Mouse (Mus musculus) MEL (cell line): ENCODE results near the gene Osbp2. TPM values are rescaled to one million over a fixed set of nuclear protein-coding genes. Genes with fewer than 3 reads are reported as not detected.
A peak's percentile ranks its signal among the peaks of the same experiment; 100 is the strongest.

Experiments used
- DNase-seq: peaks from one replicate; pipeline ENCODE4 v3.0.0; 2011; ENCODE audit warnings: low read depth, low spot score
- H3K27ac ChIP-seq: 2 replicates; pipeline ENCODE4 v1.5.1; 2012; ENCODE audit warnings: low read depth, mild to moderate bottlenecking, control low read depth, low read length, moderate library complexity; ENCODE audit not compliant: control insufficient read depth
- H3K27me3 ChIP-seq, 2 experiments: fragments of 150-350 bp in 1 of 2; sonication (generic) in 1 of 2; 2 replicates each; pipeline ENCODE4 v1.6.1; 2012; ENCODE audit warnings: low read length in 2 of 2, mild to moderate bottlenecking in 2 of 2, improper control_type of control experiment in 1 of 2, moderate library complexity in 1 of 2; ENCODE audit not compliant: insufficient read depth in 2 of 2, control insufficient read depth in 1 of 2
- H3K36me3 ChIP-seq, 2 experiments: 2 replicates each; pipeline ENCODE4 v1.6.1; 2012 to 2014; ENCODE audit warnings: low read length in 2 of 2, improper control_type of control experiment in 1 of 2, inconsistent platforms in 1 of 2, mild to moderate bottlenecking in 1 of 2; ENCODE audit not compliant: insufficient read depth in 2 of 2, control insufficient read depth in 1 of 2
- H3K4me1 ChIP-seq, 2 experiments: fragments of 150-350 bp in 1 of 2; sonication (generic) in 1 of 2; 2 replicates each; pipeline ENCODE4 v1.6.1; 2012; ENCODE audit warnings: low read length in 2 of 2, improper control_type of control experiment in 1 of 2, mild to moderate bottlenecking in 1 of 2; ENCODE audit not compliant: insufficient read depth in 2 of 2, control insufficient read depth in 1 of 2
- H3K4me3 ChIP-seq, 2 experiments: fragments of 150-350 bp in 1 of 2; sonication (generic) in 1 of 2; 2 replicates each; pipeline ENCODE4 v1.5.1; 2012; ENCODE audit warnings: low read depth in 2 of 2, low read length in 2 of 2, mild to moderate bottlenecking in 2 of 2, moderate library complexity in 2 of 2, control low read depth in 1 of 2, improper control_type of control experiment in 1 of 2; ENCODE audit not compliant: control insufficient read depth in 1 of 2, insufficient read depth in 1 of 2
- H3K79me2 ChIP-seq: 2 replicates; pipeline ENCODE4 v1.6.1; 2012; ENCODE audit warnings: mild to moderate bottlenecking, low read length, moderate library complexity; ENCODE audit not compliant: control insufficient read depth, poor library complexity, insufficient read depth
- H3K9ac ChIP-seq: 2 replicates; pipeline ENCODE4 v1.6.1; 2012; ENCODE audit warnings: low read depth, mild to moderate bottlenecking, control low read depth, low read length, moderate library complexity; ENCODE audit not compliant: control insufficient read depth, poor library complexity, severe bottlenecking
- H3K9me3 ChIP-seq: fragments of 150-350 bp; sonication (generic); replicated peaks from 2 replicates; pipeline ENCODE4 v1.6.1; 2012; ENCODE audit warnings: mild to moderate bottlenecking, low read length, improper control_type of control experiment, moderate library complexity; ENCODE audit not compliant: insufficient read depth
- CHD2 ChIP-seq: IDR thresholded peaks from 2 replicates; pipeline ENCODE4 v1.6.1; 2011; ENCODE audit warnings: low read length, improper control_type of control experiment
- CTCF ChIP-seq, 3 experiments: IDR thresholded peaks in 2 of 3; conservative IDR thresholded peaks in 1 of 3; 2 replicates each; pipeline ENCODE4 v1.5.1; 2011 to 2012; ENCODE audit warnings: low read length in 3 of 3, low read depth in 2 of 3, mild to moderate bottlenecking in 2 of 3, improper control_type of control experiment in 1 of 3, inconsistent platforms in 1 of 3, mixed read lengths in 1 of 3, moderate library complexity in 1 of 3; ENCODE audit not compliant: control insufficient read depth in 1 of 3, insufficient read depth in 1 of 3, poor library complexity in 1 of 3, severe bottlenecking in 1 of 3
- E2F4 ChIP-seq: IDR thresholded peaks from 2 replicates; pipeline ENCODE4 v1.6.1; 2011; ENCODE audit warnings: low read depth, low read length, improper control_type of control experiment, borderline replicate concordance
- ELF1 ChIP-seq: IDR thresholded peaks from 2 replicates; pipeline ENCODE4 v1.6.1; 2014; ENCODE audit warnings: low read depth, mild to moderate bottlenecking, inconsistent platforms, low read length, improper control_type of control experiment, moderate library complexity
- EP300 ChIP-seq, 2 experiments: IDR thresholded peaks; 2 replicates each; pipeline ENCODE4 v1.6.1; 2011; ENCODE audit warnings: improper control_type of control experiment in 2 of 2, low read length in 2 of 2, low read depth in 1 of 2, mild to moderate bottlenecking in 1 of 2
- GABPA ChIP-seq: IDR thresholded peaks from 2 replicates; pipeline ENCODE4 v1.6.1; 2012; ENCODE audit warnings: low read depth, mild to moderate bottlenecking, inconsistent platforms, low read length, improper control_type of control experiment, moderate library complexity
- GATA1 ChIP-seq: IDR thresholded peaks from 2 replicates; pipeline ENCODE4 v1.6.1; 2011; ENCODE audit warnings: low read depth, low read length, improper control_type of control experiment
- HCFC1 ChIP-seq: IDR thresholded peaks from 2 replicates; pipeline ENCODE4 v1.6.1; 2012; ENCODE audit warnings: low read depth, mild to moderate bottlenecking, inconsistent platforms, low read length, improper control_type of control experiment, moderate library complexity
- MAZ ChIP-seq: IDR thresholded peaks from 2 replicates; pipeline ENCODE4 v1.6.1; 2012; ENCODE audit warnings: low read depth, mild to moderate bottlenecking, inconsistent platforms, low read length, improper control_type of control experiment
- MEF2A ChIP-seq: IDR thresholded peaks from 2 replicates; pipeline ENCODE4 v1.6.1; 2014; ENCODE audit warnings: low read depth, mild to moderate bottlenecking, inconsistent platforms, low read length, improper control_type of control experiment; ENCODE audit not compliant: poor library complexity, insufficient replicate concordance, severe bottlenecking; ENCODE audit errors: extremely low read depth
- MYC ChIP-seq: IDR thresholded peaks from 2 replicates; pipeline ENCODE4 v1.6.1; 2011; ENCODE audit warnings: low read depth, mild to moderate bottlenecking, low read length, improper control_type of control experiment, moderate library complexity
- NRF1 ChIP-seq: IDR thresholded peaks from 2 replicates; pipeline ENCODE4 v1.6.1; 2014; ENCODE audit warnings: low read depth, mild to moderate bottlenecking, inconsistent platforms, low read length, improper control_type of control experiment, moderate library complexity; ENCODE audit not compliant: poor library complexity, insufficient read depth, severe bottlenecking
- POLR2A ChIP-seq, 2 experiments: IDR thresholded peaks; 2 replicates each; pipeline ENCODE4 v1.6.1; 2011 to 2012; ENCODE audit warnings: low read length in 2 of 2, mild to moderate bottlenecking in 2 of 2, control low read depth in 1 of 2, improper control_type of control experiment in 1 of 2, low read depth in 1 of 2, moderate library complexity in 1 of 2; ENCODE audit not compliant: control insufficient read depth in 1 of 2, insufficient read depth in 1 of 2, poor library complexity in 1 of 2
- POLR2AphosphoS2 ChIP-seq: IDR thresholded peaks from 2 replicates; pipeline ENCODE4 v1.6.1; 2011; ENCODE audit warnings: low read length, improper control_type of control experiment
- POLR2AphosphoS5 ChIP-seq: IDR thresholded peaks from 2 replicates; pipeline ENCODE4 v1.6.1; 2012; ENCODE audit warnings: low read depth, borderline replicate concordance, mild to moderate bottlenecking, inconsistent platforms, low read length, moderate library complexity, mixed read lengths
- RAD21 ChIP-seq: IDR thresholded peaks from 2 replicates; pipeline ENCODE4 v1.6.1; 2011; ENCODE audit warnings: mild to moderate bottlenecking, low read depth, low read length, improper control_type of control experiment
- SIN3A ChIP-seq: IDR thresholded peaks from 2 replicates; pipeline ENCODE4 v1.6.1; 2012; ENCODE audit warnings: low read length, improper control_type of control experiment, inconsistent platforms
- SMC3 ChIP-seq: IDR thresholded peaks from 2 replicates; pipeline ENCODE4 v1.6.1; 2011; ENCODE audit warnings: low read depth, low read length, improper control_type of control experiment
- TBP ChIP-seq: IDR thresholded peaks from 2 replicates; pipeline ENCODE4 v1.8.0; 2011; ENCODE audit warnings: low read depth, low read length, improper control_type of control experiment
- ZC3H11A ChIP-seq: IDR thresholded peaks from 2 replicates; pipeline ENCODE4 v1.6.1; 2012; ENCODE audit warnings: low read depth, mild to moderate bottlenecking, inconsistent platforms, low read length, improper control_type of control experiment
- ZKSCAN1 ChIP-seq: IDR thresholded peaks from 2 replicates; pipeline ENCODE4 v1.6.1; 2012; ENCODE audit warnings: low read depth, mild to moderate bottlenecking, inconsistent platforms, low read length, improper control_type of control experiment, moderate library complexity
- ZMIZ1 ChIP-seq: IDR thresholded peaks from 2 replicates; pipeline ENCODE4 v1.6.1; 2012; ENCODE audit warnings: low read depth, mild to moderate bottlenecking, inconsistent platforms, low read length, improper control_type of control experiment, moderate library complexity
- polyA plus RNA-seq, 2 experiments: library from polyadenylated mRNA; stranded (reverse) in 1 of 2; unstranded in 1 of 2; fragments of >175 nt in 1 of 2; fragments of >200 nt in 1 of 2; gene quantifications; 2 replicates each; pipeline versions ENCODE4 v1.2.1 to v1.2.4; 2012; ENCODE audit warnings: low replicate concordance in 2 of 2, low read depth in 1 of 2; ENCODE audit not compliant: insufficient read length in 2 of 2, insufficient read depth in 1 of 2, missing spikeins in 1 of 2
- total RNA-seq: library from RNA; depleted of rRNA; stranded (reverse); fragments of 300-350 nt; gene quantifications from 2 replicates; pipeline ENCODE4 v1.2.3, GENCODE M21; 2012

Osbp2 gene
- total and polyA plus RNA-seq, 3 experiments, result 0.04 TPM; not detected in 2

- Histone ChIP-seq H3K27ac (no peak overlapping the region), H3K9ac (no peak overlapping the region), H3K79me2 (no peaks in the 10 kb centered on the region), H3K9me3 (no peaks in the 10 kb centered on the region), H3K36me3 (no peaks in the 10 kb centered on the region), H3K4me1 (no peaks in the 10 kb centered on the region), H3K4me3 (no peak overlapping the region), H3K27me3 (peaks cover 0 to 7% of the 10 kb centered on the region in 2 experiments)
- TF ChIP-seq MAZ (no peak), GATA1 (no peak), SMC3 (no peak), MYC (no peak), E2F4 (no peak), TBP (no peak), ZMIZ1 (no peak), ZKSCAN1 (no peak), POLR2AphosphoS2 (no peak), MEF2A (no peak), ELF1 (no peak), POLR2A (IDR thresholded peaks at IDR 0.05; ENCODE audit: control insufficient read depth in 1 of 2, insufficient read depth in 1 of 2, low read depth in 1 of 2, low read length in 2 of 2, poor library complexity in 1 of 2) (no peak), POLR2AphosphoS5 (no peak), EP300 (IDR thresholded peaks at IDR 0.05; ENCODE audit: low read depth in 1 of 2, low read length in 2 of 2) (no peak), NRF1 (no peak), CHD2 (no peak), HCFC1 (no peak), SIN3A (no peak)
- no peak for DNase-seq
Observed at GRCm38 (mm10) chr11:3813340-3813739, 50.4 kb downstream of the Osbp2 start.

DNA sequence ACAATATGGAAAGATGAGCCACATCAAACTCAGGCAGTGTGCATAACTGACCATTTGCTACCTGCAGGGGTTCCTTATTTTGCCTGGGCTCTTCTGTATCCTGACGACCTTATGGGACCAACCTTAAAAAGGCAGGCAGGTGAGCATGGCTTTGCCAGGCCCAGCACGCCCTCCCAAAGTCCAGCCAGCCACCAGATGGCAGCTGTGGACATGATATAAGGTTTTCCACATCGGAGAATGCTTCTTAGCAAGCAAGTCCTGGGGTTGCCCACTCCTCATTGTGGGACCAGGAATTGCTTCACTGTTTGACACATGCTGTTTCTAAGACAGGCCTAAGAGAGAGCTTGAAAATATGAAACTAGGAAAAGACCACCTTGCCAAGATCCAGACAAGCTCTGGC lies 55.5 kb downstream of the Osbp2 start:
- Histone ChIP-seq H3K9me3 (no peaks in the 10 kb centered on the region), H3K4me3 (no peak overlapping the region), H3K27ac (no peak overlapping the region), H3K79me2 (no peaks in the 10 kb centered on the region), H3K27me3 (no peaks in the 10 kb centered on the region), H3K36me3 (no peaks in the 10 kb centered on the region), H3K9ac (no peak overlapping the region), H3K4me1 (no peaks in the 10 kb centered on the region)
- no peak for TF ChIP-seq GABPA
- no peak for TF ChIP-seq CHD2
- 0 out of 2 replicates have a peak, but pooled peaks have one; percentile 7 for TF ChIP-seq ZC3H11A
- no peak for TF ChIP-seq POLR2AphosphoS2
- TF ChIP-seq SIN3A, result no peak
- peak; percentile 53 for TF ChIP-seq SMC3
- peak; percentile 20 for TF ChIP-seq RAD21
- TF ChIP-seq CTCF (IDR thresholded peaks at IDR 0.05 in 2 of 3, conservative IDR thresholded peaks at IDR 0.05 in 1 of 3; ENCODE audit: control insufficient read depth in 1 of 3, insufficient read depth in 1 of 3, low read depth in 2 of 3, low read length in 3 of 3, poor library complexity in 1 of 3, severe bottlenecking in 1 of 3), result peak in 2 of 3 experiments; percentile 45 to 49; a peak in 4 of 6 replicates
- no peak for DNase-seq
